Mouse (Mus musculus): Measurements from ENCODE around the gene Siae. TPM values are rescaled to one million over a fixed set of nuclear protein-coding genes. Genes with fewer than 3 reads are reported as not detected.

The Siae gene
- polyA plus RNA-seq, 1 experiment from 2014 or later, result 10.6 TPM

DNA sequence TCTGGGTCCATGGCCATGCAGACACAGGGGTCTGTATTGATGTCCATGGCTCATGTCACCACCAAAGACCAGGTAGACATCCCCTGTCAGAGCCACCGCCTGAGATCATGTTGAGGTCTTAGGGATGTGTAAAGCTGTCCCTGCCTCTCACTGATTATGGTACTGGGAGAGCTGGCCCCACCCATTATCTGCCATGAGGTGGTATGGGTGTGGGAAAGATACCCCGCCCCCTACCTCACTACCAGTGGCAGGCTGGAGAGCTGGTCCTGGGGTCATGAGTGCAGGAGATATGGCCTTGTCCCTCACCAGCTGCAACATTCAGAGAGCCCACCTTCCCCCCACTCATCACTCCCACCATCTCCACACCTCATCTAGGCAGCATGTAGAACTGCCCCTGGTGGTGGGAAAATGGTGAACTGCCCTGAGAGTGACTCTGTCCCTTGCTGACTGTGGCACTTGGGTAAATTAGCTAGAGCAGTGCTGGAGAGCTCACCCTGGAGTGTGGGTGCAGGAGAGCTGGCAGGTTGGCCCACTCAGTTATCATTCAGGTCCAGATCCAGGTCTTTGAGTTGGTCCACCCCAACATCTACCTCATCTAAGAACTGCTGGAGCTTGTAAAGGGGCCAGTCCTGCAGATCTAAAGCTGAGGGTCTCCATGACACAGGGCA is 45.2 kb downstream of the Siae start:
- H3K9ac ChIP-seq (ENCODE audit: low read depth, low read length), result no peak overlapping the region
- H3K36me3 ChIP-seq (ENCODE audit: insufficient read depth, low read length), result no peaks in the 10 kb centered on the region
- H3K27ac ChIP-seq, result no peak overlapping the region
- H3K4me1 ChIP-seq (replicated peaks; ENCODE audit: insufficient read depth, low read length), result no peaks in the 10 kb centered on the region
- DNase-seq (ENCODE audit: low spot score) (no peak), ATAC-seq (replicated peaks; ENCODE audit: low FRiP score, low read depth) (no peak)
- no peak overlapping the region for H3K4me2 ChIP-seq (ENCODE audit: low read length)
- 96% methylated on average over 2 of the region's 2 CpGs for WGBS
- H3K9me3 ChIP-seq (replicated peaks; ENCODE audit: low read length), result no peaks in the 10 kb centered on the region
- no peak overlapping the region for H3K4me3 ChIP-seq (replicated peaks; ENCODE audit: low read depth, low read length)
- no peaks in the 10 kb centered on the region for H3K27me3 ChIP-seq (ENCODE audit: insufficient read depth, low read length)
- TF ChIP-seq CTCF (IDR thresholded peaks at IDR 0.05; ENCODE audit: low read depth), result 0 out of 2 replicates have a peak, but pooled peaks have one; percentile 2

DNA sequence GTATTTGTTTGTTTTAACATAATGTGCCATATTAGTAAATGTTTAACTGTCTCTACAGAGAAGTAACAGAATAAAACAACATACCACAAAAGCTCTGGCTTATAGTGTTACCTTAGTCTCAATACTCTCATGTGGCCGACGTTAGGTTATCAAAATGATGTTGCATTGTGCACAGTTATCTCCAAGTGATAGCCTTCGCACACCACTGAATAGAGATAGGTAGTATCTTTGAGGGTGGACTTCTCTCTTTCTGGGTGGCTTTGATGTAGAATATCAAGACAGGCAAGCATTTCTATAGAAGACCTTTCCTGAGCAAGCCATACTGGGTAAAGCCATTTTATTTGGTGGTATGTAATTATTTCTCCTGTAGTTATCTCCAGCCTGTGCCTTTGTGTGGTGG is 49.6 kb downstream of the Siae start:
- 97% methylated on average over 3 of the region's 3 CpGs for WGBS
- no peak overlapping the region for H3K4me3 ChIP-seq (replicated peaks; ENCODE audit: low read depth, low read length)
- H3K4me1 ChIP-seq (replicated peaks; ENCODE audit: insufficient read depth, low read length), result no peaks in the 10 kb centered on the region
- no peak overlapping the region for H3K27ac ChIP-seq
- DNase-seq (ENCODE audit: low spot score), result no peak
- H3K4me2 ChIP-seq (ENCODE audit: low read length), result no peak overlapping the region
- H3K36me3 ChIP-seq (ENCODE audit: insufficient read depth, low read length), result no peaks in the 10 kb centered on the region
- H3K27me3 ChIP-seq (ENCODE audit: insufficient read depth, low read length), result no peaks in the 10 kb centered on the region
- no peak overlapping the region for H3K9ac ChIP-seq (ENCODE audit: low read depth, low read length)
- TF ChIP-seq CTCF (IDR thresholded peaks at IDR 0.05; ENCODE audit: low read depth), result no peak
- no peak for ATAC-seq (replicated peaks; ENCODE audit: low FRiP score, low read depth)
- H3K9me3 ChIP-seq (replicated peaks; ENCODE audit: low read length), result no peaks in the 10 kb centered on the region

DNA sequence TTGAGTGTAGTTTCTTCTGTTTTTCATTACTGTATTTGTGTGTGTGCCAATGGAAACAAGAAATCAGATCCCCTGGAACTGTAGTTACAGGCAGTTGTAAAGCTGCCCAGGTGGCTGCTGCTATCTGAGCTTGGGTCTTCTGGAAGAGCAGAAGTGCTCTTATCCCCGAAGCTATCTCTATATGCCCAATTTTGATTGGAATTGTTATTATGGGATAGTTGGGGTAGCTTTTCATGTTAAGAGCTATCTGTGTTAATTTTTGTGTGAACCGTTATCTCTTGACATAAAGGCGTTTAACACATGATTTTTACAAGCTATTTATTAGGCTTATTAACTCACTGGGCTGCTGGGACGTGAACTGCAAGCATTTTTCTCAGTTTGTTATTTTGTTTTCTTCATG is 54.1 kb downstream of the Siae start:
- DNase-seq (ENCODE audit: low spot score), result no peak
- Histone ChIP-seq H3K4me3 (replicated peaks; ENCODE audit: low read depth, low read length) (no peak overlapping the region), H3K9me3 (replicated peaks; ENCODE audit: low read length) (no peaks in the 10 kb centered on the region), H3K27me3 (ENCODE audit: insufficient read depth, low read length) (no peaks in the 10 kb centered on the region), H3K9ac (ENCODE audit: low read depth, low read length) (no peak overlapping the region), H3K4me1 (replicated peaks; ENCODE audit: insufficient read depth, low read length) (0 out of 2 replicates have a peak, but pooled peaks cover 4% of the 10 kb centered on the region), H3K4me2 (ENCODE audit: low read length) (no peak overlapping the region), H3K27ac (no peak overlapping the region), H3K36me3 (ENCODE audit: insufficient read depth, low read length) (no peaks in the 10 kb centered on the region)
- WGBS, result 57% methylated on average over 4 of the region's 4 CpGs
- TF ChIP-seq CTCF (IDR thresholded peaks at IDR 0.05; ENCODE audit: low read depth), result no peak
- no peak for ATAC-seq (replicated peaks; ENCODE audit: low FRiP score, low read depth)

DNA sequence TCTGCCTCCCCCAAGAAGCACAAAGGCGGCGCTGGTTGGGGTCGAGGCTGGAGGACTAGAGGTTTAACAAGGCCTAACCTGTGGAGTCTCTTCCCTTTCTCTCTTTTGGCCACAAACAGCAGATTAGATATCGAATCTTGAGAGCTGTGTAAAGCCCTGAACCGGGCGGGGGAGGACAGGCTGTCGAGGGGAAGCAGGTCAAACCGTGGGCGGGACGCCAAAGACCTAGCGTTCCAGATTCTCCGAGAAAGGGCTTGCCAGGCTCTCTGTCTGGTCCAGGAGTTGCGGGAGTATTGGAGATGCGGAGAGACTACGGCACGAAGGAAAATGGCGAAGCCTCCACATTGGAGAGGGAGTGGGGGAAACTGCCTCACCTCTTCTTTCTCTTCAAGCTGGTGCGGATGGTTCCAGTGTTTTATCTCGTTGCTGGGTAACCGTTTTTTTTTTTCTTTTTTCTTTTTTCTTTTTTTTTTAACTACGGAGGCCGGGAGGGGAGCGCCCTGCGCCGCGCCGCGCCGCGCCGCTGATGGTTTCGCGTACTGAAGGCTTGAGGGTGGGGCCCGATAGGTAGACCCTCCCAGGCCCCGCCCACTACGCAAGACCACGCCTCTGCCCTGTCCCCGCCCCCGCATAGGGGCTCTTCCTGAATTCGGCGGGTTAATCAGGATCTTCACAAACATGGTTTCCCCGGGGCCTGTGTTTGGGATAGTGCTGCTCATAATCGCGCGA is 57.8 kb downstream of the Siae start, which contains the start of gene Spa17:
Gene Spa17 (minus strand): TSS at position 541 of the 729 bp plus-strand sequence.
- peak within 1 kb of the TSS; percentile 70 for H3K4me2 ChIP-seq (ENCODE audit: low read length)
- H3K9me3 ChIP-seq (replicated peaks; ENCODE audit: low read length), result no peaks in the 10 kb centered on the region
- H3K27ac ChIP-seq, result peak within 1 kb of the TSS; percentile 55
- peak within 1 kb of the TSS; percentile 58 for H3K4me3 ChIP-seq (replicated peaks; ENCODE audit: low read depth, low read length)
- H3K36me3 ChIP-seq (ENCODE audit: insufficient read depth, low read length), result no peaks in the 10 kb centered on the region
- peak within 1 kb of the TSS; percentile 58 for H3K9ac ChIP-seq (ENCODE audit: low read depth, low read length)
- ATAC-seq (replicated peaks; ENCODE audit: low FRiP score, low read depth) (peak; percentile 97), DNase-seq (ENCODE audit: low spot score) (peak; percentile 97)
- H3K27me3 ChIP-seq (ENCODE audit: insufficient read depth, low read length), result no peaks in the 10 kb centered on the region
- peak; percentile 2; the same call in 1 of the 2 replicates for TF ChIP-seq CTCF (IDR thresholded peaks at IDR 0.05; ENCODE audit: low read depth)
- under 1% methylated on average over 45 of the region's 45 CpGs for WGBS
- 0 out of 2 replicates have a peak, but pooled peaks cover 4% of the 10 kb centered on the region for H3K4me1 ChIP-seq (replicated peaks; ENCODE audit: insufficient read depth, low read length)

DNA sequence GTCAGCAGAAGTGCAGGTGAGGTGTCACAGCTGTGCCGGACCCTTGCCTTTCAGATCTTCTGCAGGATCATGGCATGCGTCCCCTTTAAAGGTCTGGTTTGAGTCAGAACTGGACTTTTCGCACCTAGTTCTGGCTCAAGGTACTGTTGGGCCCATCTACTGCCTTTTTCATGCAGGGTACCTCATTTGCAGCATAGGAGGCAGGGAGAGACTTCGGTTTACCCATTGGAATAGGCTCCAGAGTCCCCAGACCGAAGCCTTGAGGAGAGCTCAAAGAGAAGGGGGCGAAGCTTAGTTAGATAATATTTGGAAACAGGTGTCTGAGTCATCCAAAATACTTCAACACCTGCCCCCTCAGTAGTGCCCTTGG is 58.4 kb downstream of the Siae start:
- Histone ChIP-seq H3K4me2 (ENCODE audit: low read length) (peak overlapping the region; percentile 70), H3K4me3 (replicated peaks; ENCODE audit: low read depth, low read length) (peak overlapping the region; percentile 58), H3K9ac (ENCODE audit: low read depth, low read length) (peak overlapping the region; percentile 54), H3K36me3 (ENCODE audit: insufficient read depth, low read length) (no peaks in the 10 kb centered on the region), H3K27ac (no peak overlapping the region; the same call in 1 of the 2 replicates), H3K4me1 (replicated peaks; ENCODE audit: insufficient read depth, low read length) (0 out of 2 replicates have a peak, but pooled peaks cover 4% of the 10 kb centered on the region), H3K9me3 (replicated peaks; ENCODE audit: low read length) (no peaks in the 10 kb centered on the region), H3K27me3 (ENCODE audit: insufficient read depth, low read length) (no peaks in the 10 kb centered on the region)
- WGBS, result 17% methylated on average over 6 of the region's 6 CpGs
- TF ChIP-seq CTCF (IDR thresholded peaks at IDR 0.05; ENCODE audit: low read depth), result no peak
- ATAC-seq (replicated peaks; ENCODE audit: low FRiP score, low read depth), result no peak; the same call in 1 of the 2 replicates
- no peak for DNase-seq (ENCODE audit: low spot score)

DNA sequence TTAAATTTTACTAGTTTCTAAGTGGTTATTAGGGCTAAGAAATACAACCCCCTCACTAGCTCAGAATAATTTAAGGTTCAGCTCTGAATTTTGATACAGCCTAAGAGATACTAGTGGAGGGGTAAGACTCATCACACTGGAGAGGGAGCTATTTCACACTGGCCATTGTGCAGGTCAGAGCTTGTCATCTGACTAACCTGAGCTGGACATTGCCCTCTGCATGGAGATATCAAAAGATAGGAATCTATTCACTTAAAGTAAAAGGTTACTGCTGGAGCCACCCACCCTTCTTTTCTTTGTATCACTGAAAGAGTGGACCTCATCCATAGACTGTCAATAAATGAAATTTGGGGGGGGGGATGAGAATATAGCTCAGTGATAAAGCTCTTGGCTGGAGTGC is 58.8 kb downstream of the Siae start:
- no peak for DNase-seq (ENCODE audit: low spot score)
- peak; percentile 9; the same call in 1 of the 2 replicates for ATAC-seq (replicated peaks; ENCODE audit: low FRiP score, low read depth)
- peak overlapping the region; percentile 70 for H3K4me2 ChIP-seq (ENCODE audit: low read length)
- peak overlapping the region; percentile 58; the same call in 1 of the 2 replicates for H3K4me3 ChIP-seq (replicated peaks; ENCODE audit: low read depth, low read length)
- no peaks in the 10 kb centered on the region for H3K36me3 ChIP-seq (ENCODE audit: insufficient read depth, low read length)
- no peak overlapping the region for H3K9ac ChIP-seq (ENCODE audit: low read depth, low read length)
- TF ChIP-seq CTCF (IDR thresholded peaks at IDR 0.05; ENCODE audit: low read depth), result no peak
- H3K9me3 ChIP-seq (replicated peaks; ENCODE audit: low read length), result no peaks in the 10 kb centered on the region
- 0 out of 2 replicates have a peak, but pooled peaks cover 4% of the 10 kb centered on the region for H3K4me1 ChIP-seq (replicated peaks; ENCODE audit: insufficient read depth, low read length)
- H3K27me3 ChIP-seq (ENCODE audit: insufficient read depth, low read length), result no peaks in the 10 kb centered on the region
- no peak overlapping the region for H3K27ac ChIP-seq
